Mouse (Mus musculus) inflammation-experienced regulatory T-cells, adult 6 months (primary cell): ENCODE measurements around the gene Apobec4. TPM values are rescaled to one million over a fixed set of nuclear protein-coding genes. Genes with fewer than 3 reads are reported as not detected.

ENCODE experiments used
- polyA plus RNA-seq, 3 experiments: library from polyadenylated mRNA; unstranded; fragments of 100-300 nt; shearing (Covaris generic); gene quantifications; one replicate each; pipeline ENCODE4 v1.2.1; 2017

Gene Apobec4
- polyA plus RNA-seq, 3 experiments from 2014 or later: not detected

Other genes starting within 250 kb of the Apobec4 start
- under 1 TPM in 2 of 3 experiments, not detected in 1; 0.74 to 0.94 TPM for gene Rgl1, start 15.8 kb downstream of the Apobec4 start, polyA plus RNA-seq
- gene Arpc5, start 16.0 kb downstream of the Apobec4 start, polyA plus RNA-seq: 100 to 1,000 TPM; 480 to 854 (median 552) TPM
- 1 to 10 TPM; 2.4 to 5.4 (median 2.8) TPM for gene Ncf2, start 49.6 kb downstream of the Apobec4 start, polyA plus RNA-seq
- 10 to 100 TPM; 34.6 to 43.5 (median 38.8) TPM for gene Smg7, start 152.1 kb downstream of the Apobec4 start, polyA plus RNA-seq
- gene Nmnat2, start 204.4 kb downstream of the Apobec4 start, polyA plus RNA-seq: 1 to 10 TPM in 2 of 3 experiments, under 1 TPM in 1; 0.34 to 4.1 (median 1.1) TPM